Mouse (Mus musculus) embryonic facial prominence, embryonic 11.5 days (tissue): Measurements from ENCODE around the gene Gpr183. TPM values are rescaled to one million over a fixed set of nuclear protein-coding genes. Genes with fewer than 3 reads are reported as not detected.

Source experiments
- ATAC-seq: fragments of 200-750 bp; cut with Nextera tagmentation; replicated peaks from 2 replicates; pipeline ENCODE4 v1.8.0; 2017; ENCODE audit warnings: low read depth; ENCODE audit not compliant: insufficient number of reproducible peaks, low FRiP score, low TSS enrichment
- DNase-seq: peaks from one replicate; pipeline ENCODE4 v3.0.0-alpha.2; 2015; ENCODE audit warnings: low spot score
- H3K27ac ChIP-seq: fragments of 300-500 bp; sonication (generic); replicated peaks from 2 replicates; pipeline ENCODE4 v1.5.1; 2014; ENCODE audit warnings: mild to moderate bottlenecking, low read depth, low read length, control low read depth
- H3K27me3 ChIP-seq: fragments of 300-500 bp; sonication (generic); 2 replicates; pipeline ENCODE4 v1.6.1; 2014; ENCODE audit warnings: mild to moderate bottlenecking, low read length, moderate library complexity, mixed read lengths; ENCODE audit not compliant: control insufficient read depth, insufficient read depth
- H3K36me3 ChIP-seq: fragments of 300-500 bp; sonication (generic); replicated peaks from 2 replicates; pipeline ENCODE4 v1.6.1; 2014; ENCODE audit warnings: low read depth, mild to moderate bottlenecking, low read length, moderate library complexity, mixed read lengths; ENCODE audit not compliant: control insufficient read depth, insufficient read depth
- H3K4me1 ChIP-seq: fragments of 300-500 bp; sonication (generic); 2 replicates; pipeline ENCODE4 v1.6.1; 2014; ENCODE audit warnings: low read length, mixed read lengths; ENCODE audit not compliant: control insufficient read depth, insufficient read depth
- H3K4me2 ChIP-seq: fragments of 300-500 bp; sonication (generic); 2 replicates; pipeline ENCODE4 v1.6.1; 2014; ENCODE audit warnings: low read depth, mild to moderate bottlenecking, control low read depth, low read length, moderate library complexity
- H3K4me3 ChIP-seq: fragments of 300-500 bp; sonication (generic); 2 replicates; pipeline ENCODE4 v1.5.1; 2014; ENCODE audit warnings: low read depth, low read length, control low read depth
- H3K9ac ChIP-seq: fragments of 300-500 bp; sonication (generic); replicated peaks from 2 replicates; pipeline ENCODE4 v1.6.1; 2014; ENCODE audit warnings: mild to moderate bottlenecking, control low read depth, low read length
- H3K9me3 ChIP-seq: fragments of 300-500 bp; sonication (generic); replicated peaks from 2 replicates; pipeline ENCODE4 v1.6.1; 2016; ENCODE audit warnings: mild to moderate bottlenecking, low read length, inconsistent platforms, mixed read lengths; ENCODE audit not compliant: control insufficient read depth
- WGBS: fragments of 180-500 bp; shearing (Covaris S2); extraction: QIAGEN DNeasy Blood & Tissue Kit; methylation state at CpG from one replicate; pipeline ENCODE4 v1.1.7; 2014; 5-methylcytosine and 5-hydroxymethylcytosine counted together
- polyA plus RNA-seq: library from polyadenylated mRNA; unstranded; fragments of >200 nt; fragmentation: Nextera tagmentation; extraction: Ambion mirVana; gene quantifications from 2 replicates; pipeline ENCODE4 v1.2.1, GENCODE M21; 2014

Gpr183 gene
- polyA plus RNA-seq, 1 experiment from 2014 or later, result 4.3 TPM

DNA sequence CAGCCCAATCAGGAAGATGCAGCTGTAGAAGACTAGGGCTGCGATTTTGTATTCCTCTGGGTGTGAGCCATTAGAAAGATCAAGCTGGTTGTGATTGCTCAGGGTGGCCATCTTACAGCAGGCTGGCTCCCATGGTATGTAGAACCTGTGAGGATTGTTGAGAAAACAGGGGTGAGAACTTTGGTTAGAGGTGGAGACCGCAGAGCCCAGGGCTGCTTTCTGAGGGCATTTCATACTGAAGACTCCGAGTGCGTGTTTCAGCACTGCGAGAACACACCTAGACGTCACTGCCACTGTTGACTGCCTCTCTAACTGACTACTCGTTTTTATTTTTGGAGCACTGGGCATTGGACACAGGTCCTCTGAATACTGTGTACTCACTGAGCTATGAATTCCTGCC, 52.5 kb downstream of the Gpr183 start:
- DNase-seq (no peak), ATAC-seq (no peak)
- H3K9me3 ChIP-seq, result no peaks in the 10 kb centered on the region
- H3K4me2 ChIP-seq, result no peak overlapping the region
- no peaks in the 10 kb centered on the region; the same call in 1 of the 2 replicates for H3K36me3 ChIP-seq
- 91% methylated on average over 7 of the region's 7 CpGs for WGBS
- H3K4me3 ChIP-seq, result no peak overlapping the region
- H3K4me1 ChIP-seq, result no peaks in the 10 kb centered on the region
- no peak overlapping the region for H3K27ac ChIP-seq
- H3K27me3 ChIP-seq, result no peaks in the 10 kb centered on the region
- H3K9ac ChIP-seq, result no peak overlapping the region

DNA sequence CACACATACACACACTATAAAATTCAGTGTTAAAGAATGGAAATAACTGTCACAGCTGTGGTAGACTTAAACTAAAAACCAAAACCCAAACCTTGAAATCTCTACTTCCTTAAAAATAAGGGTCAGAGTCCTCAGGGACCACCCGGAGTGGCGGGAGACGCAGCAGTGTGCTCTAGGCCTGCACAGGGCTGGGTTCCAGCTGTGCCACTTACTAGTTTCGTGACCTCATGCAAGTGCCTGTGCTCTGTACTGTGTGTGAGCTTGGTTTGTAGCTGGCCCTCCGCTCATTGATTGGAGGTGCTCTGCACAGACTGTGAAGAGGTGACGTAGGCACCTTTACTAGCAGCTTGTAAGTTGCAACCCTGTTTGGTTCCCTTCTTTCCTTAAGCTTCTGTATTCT, 55.1 kb downstream of the Gpr183 start:
- Histone ChIP-seq H3K4me1 (no peaks in the 10 kb centered on the region), H3K36me3 (no peaks in the 10 kb centered on the region; the same call in 1 of the 2 replicates)

DNA sequence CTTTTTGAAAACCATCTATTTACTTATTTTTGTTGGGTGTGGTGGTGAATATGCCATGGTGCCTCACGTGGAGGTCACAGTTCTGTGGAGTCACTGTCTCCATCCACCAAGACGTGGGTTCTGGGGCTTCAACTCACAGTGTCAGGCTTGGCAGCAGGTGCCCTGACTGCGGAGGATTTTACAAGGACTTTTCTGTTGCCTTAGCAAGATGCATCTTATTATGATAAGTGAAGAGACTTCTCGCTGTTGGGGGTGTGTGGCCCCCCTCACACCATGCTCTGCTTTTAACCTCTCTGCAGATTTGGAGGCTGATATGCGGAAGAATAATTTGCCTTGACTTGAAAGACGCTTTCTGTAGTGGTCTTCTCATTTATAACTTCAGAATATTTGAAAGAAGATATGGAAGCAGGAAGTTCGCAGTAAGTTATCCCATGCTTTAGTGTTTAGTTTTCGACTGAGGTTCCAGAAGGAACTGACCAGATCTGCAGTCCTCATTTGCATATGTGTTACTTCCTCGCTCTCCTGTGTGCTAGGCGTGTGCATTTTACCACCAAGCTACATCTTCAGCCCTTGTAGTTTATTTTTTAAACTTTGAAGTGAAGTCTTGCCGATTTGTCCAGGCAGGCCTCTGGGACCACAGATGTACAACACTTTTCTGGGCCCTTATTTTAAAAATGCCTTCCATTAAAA, 57.9 kb downstream of the Gpr183 start:
- Histone ChIP-seq H3K9me3 (no peaks in the 10 kb centered on the region), H3K36me3 (no peaks in the 10 kb centered on the region; the same call in 1 of the 2 replicates), H3K4me3 (no peak overlapping the region), H3K4me1 (no peaks in the 10 kb centered on the region), H3K9ac (no peak overlapping the region), H3K4me2 (no peak overlapping the region), H3K27ac (no peak overlapping the region), H3K27me3 (no peaks in the 10 kb centered on the region)
- no peak for DNase-seq
- 86% methylated on average over 11 of the region's 11 CpGs for WGBS
- no peak for ATAC-seq

More for the DNA sequence above, 55.1 kb downstream of the Gpr183 start:
- H3K27ac ChIP-seq, result no peak overlapping the region
- no peaks in the 10 kb centered on the region for H3K9me3 ChIP-seq
- H3K9ac ChIP-seq, result no peak overlapping the region
- no peak overlapping the region for H3K4me2 ChIP-seq
- ATAC-seq (no peak), DNase-seq (no peak)
- WGBS, result 95% methylated on average over 6 of the region's 6 CpGs
- no peak overlapping the region for H3K4me3 ChIP-seq
- no peaks in the 10 kb centered on the region for H3K27me3 ChIP-seq

DNA sequence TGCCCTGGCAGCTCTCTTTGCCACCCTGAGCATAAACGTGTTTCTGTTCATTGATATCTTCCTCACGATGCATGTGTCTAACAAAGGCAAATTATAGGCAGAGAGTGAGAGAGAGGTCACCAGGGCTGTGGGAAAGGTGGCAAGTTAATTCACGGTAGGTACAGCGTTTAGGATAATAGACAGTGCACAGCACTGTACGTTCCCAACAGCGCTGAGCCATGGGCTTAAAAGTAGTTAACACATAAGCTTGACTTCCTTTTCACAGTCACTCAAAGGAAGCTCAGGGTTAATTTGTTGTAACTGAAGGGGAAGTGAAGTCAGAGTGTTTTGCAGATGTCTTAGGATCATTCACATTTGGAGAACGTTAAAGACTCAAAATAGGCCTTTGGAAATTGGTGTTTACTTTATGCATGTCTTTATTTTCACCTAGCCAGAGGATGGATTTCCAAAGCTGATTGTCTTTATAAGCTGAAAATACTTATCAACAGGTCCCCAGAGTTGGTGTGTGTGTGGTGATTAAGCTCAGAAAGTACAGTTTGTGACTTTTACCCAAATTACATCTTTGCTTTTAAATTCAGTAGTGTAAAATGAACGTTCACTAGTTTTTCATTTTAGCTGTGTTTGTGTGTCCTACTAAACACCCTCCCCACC, 58.5 kb downstream of the Gpr183 start:
- no peak for ATAC-seq
- DNase-seq, result no peak
- 83% methylated on average over 8 of the region's 8 CpGs for WGBS
- no peaks in the 10 kb centered on the region for H3K4me1 ChIP-seq
- H3K36me3 ChIP-seq, result no peaks in the 10 kb centered on the region
- H3K9me3 ChIP-seq, result no peaks in the 10 kb centered on the region
- no peak overlapping the region for H3K4me3 ChIP-seq
- no peak overlapping the region for H3K27ac ChIP-seq
- H3K4me2 ChIP-seq, result no peak overlapping the region
- no peak overlapping the region for H3K9ac ChIP-seq
- H3K27me3 ChIP-seq, result no peaks in the 10 kb centered on the region

DNA sequence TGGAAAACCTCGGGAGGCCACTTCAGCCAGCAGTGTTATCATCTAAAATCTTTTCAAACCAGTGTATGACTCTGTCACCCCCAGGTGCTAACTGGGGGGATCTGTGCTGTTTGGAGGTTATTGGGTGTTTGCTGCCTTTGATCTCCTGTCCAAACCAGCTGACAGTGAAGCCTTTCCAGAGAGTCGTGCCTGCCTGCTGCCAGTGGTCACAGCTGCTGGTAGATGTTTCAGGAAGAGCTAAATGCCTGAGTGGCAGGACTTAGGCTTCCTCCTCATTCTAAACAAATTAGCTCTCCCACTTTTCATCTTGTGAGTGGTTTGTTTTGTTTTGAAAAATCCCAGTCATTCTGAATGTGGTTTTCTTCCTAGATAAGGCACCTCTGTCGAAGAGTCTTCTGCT, 60.2 kb downstream of the Gpr183 start:
- no peak overlapping the region for H3K9ac ChIP-seq
- DNase-seq (no peak), ATAC-seq (no peak)
- H3K4me1 ChIP-seq, result no peaks in the 10 kb centered on the region
- H3K4me3 ChIP-seq, result no peak overlapping the region
- no peaks in the 10 kb centered on the region for H3K9me3 ChIP-seq
- H3K27me3 ChIP-seq, result no peaks in the 10 kb centered on the region
- no peak overlapping the region for H3K4me2 ChIP-seq
- H3K36me3 ChIP-seq, result no peaks in the 10 kb centered on the region
- no peak overlapping the region for H3K27ac ChIP-seq
- WGBS, result 67% methylated on average over 3 of the region's 3 CpGs

DNA sequence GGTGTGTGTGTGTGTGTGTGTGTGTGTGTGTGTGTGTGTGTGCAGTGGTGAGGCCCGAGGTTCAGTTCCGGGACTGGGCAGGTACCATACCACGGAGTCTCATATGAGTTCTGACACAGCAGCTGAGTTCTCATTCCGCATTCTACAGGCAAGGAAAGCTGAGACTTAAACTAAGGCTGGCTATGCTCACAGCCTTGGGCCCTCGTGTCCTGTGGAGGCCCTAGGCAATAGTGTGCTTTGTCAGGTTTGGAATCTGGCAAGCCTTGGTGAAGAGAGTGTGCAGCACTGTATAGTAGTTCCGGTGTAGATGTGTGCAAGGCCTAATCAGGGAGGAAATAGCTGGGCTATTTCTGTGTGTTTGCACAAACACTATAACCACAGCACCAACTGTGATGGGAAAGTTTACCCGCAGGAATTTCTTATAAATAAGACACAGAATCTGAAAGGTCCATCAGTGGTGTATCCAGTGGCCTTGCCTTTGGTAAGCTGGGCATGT, 61.6 kb downstream of the Gpr183 start:
- Histone ChIP-seq H3K27ac (no peak overlapping the region), H3K4me1 (no peaks in the 10 kb centered on the region), H3K36me3 (no peaks in the 10 kb centered on the region), H3K4me3 (no peak overlapping the region), H3K9me3 (no peaks in the 10 kb centered on the region), H3K9ac (no peak overlapping the region), H3K4me2 (no peak overlapping the region), H3K27me3 (no peaks in the 10 kb centered on the region)
- WGBS, result 95% methylated on average over 7 of the region's 7 CpGs
- DNase-seq (no peak), ATAC-seq (no peak)

Other genes starting within 250 kb of the Gpr183 start
- gene Dock9, start 167.4 kb downstream of the Gpr183 start, polyA plus RNA-seq, result 4.9 TPM in 2 replicates
- 69.4 and 71.9 TPM in 2 replicates for gene Ubac2, start 86.6 kb downstream of the Gpr183 start, polyA plus RNA-seq
- gene Gpr18, start 49.4 kb downstream of the Gpr183 start, polyA plus RNA-seq, result 0.32 TPM in 1 of 2 replicates, not detected in the other
- gene Timm8a2, start 69.5 kb upstream of the Gpr183 start, polyA plus RNA-seq, result not detected in 2 replicates
- gene Tm9sf2, start 141.8 kb upstream of the Gpr183 start, polyA plus RNA-seq, result 146 and 159 TPM in 2 replicates
- gene Clybl, start 216.5 kb upstream of the Gpr183 start, polyA plus RNA-seq, result 29.1 and 31.2 TPM in 2 replicates